Mouse (Mus musculus): Measurements from ENCODE around the gene Smim5. TPM values are rescaled to one million over a fixed set of nuclear protein-coding genes. Genes with fewer than 3 reads are reported as not detected.

The Smim5 gene
- polyA plus RNA-seq, 1 experiment from 2014 or later: 1.4 TPM

DNA sequence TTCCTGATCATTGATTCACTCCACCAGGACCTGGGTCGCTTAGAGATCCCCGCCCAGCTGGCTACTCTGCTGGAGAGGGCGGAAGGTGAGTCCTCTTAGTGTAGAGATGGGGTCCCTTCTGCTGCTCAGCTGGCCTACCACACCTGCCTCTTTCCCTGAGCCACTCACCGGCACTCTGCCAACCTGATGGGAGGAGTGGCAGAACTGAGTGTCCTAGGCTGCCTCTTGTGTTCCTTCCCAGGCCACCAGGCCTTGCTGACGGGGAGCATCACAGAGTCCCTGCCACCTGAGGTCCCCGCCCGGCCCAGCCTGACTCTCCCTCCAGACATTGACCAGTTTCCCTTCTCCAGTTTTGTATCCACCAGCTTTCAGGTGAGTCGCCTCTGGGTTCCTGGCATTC lies 21.7 kb upstream of the Smim5 start:
- 82% methylated on average over 8 of the region's 8 CpGs for WGBS
- no peaks in the 10 kb centered on the region for H3K9me3 ChIP-seq
- no peak overlapping the region for H3K27ac ChIP-seq
- ATAC-seq (replicated peaks): no peak
- no peak overlapping the region for H3K9ac ChIP-seq
- H3K4me1 ChIP-seq: no peaks in the 10 kb centered on the region
- no peaks in the 10 kb centered on the region for H3K36me3 ChIP-seq (replicated peaks)
- no peaks in the 10 kb centered on the region for H3K27me3 ChIP-seq (replicated peaks)
- no peak overlapping the region for H3K4me3 ChIP-seq
- no peak overlapping the region for H3K4me2 ChIP-seq

DNA sequence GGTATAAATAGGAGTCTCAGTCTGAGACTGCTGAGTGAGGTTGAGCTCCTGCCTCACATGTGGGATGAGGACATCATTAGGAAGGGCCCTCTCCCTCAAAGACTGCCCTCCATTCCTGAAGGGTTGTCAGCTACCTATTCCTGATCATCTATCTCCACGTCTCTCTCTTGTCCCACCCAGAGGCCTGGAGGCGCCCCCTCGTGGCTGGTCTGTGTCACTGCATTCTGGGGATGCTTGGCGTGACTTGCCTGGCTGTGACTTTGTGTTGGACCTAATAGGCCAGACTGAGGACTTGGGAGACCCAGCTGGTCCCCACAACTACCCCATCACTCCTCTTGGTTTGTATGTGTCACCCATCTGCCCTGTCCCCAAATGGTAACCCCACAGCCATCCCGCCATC lies 18.8 kb upstream of the Smim5 start:
- Histone ChIP-seq H3K9ac (no peak overlapping the region), H3K27ac (no peak overlapping the region), H3K4me3 (no peak overlapping the region), H3K4me1 (no peaks in the 10 kb centered on the region), H3K27me3 (replicated peaks) (no peaks in the 10 kb centered on the region), H3K4me2 (no peak overlapping the region), H3K36me3 (replicated peaks) (no peaks in the 10 kb centered on the region), H3K9me3 (no peaks in the 10 kb centered on the region)
- WGBS: 24% methylated on average over 5 of the region's 5 CpGs
- ATAC-seq (replicated peaks): no peak

DNA sequence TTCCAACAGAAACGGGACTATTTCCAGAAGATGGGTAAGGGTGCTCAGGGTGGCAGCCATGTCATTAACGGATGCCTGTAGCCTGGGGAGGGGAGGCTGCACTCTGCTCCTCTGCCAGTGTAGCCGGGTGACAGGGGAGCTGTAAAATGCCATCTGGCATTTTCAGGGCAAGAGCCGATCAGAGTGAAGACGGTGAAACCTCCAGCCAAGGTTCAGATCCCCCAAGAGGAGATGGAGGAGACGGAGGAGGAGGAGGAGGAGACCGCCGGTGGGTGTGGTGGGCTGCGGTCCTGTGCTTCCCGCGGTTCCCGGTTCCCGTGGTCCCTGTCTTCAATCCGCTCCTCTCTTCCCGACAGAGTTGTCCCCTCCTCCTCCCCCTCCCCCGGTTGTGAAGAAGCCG lies 16.5 kb upstream of the Smim5 start:
- H3K4me2 ChIP-seq: no peak overlapping the region
- WGBS: 36% methylated on average over 17 of the region's 17 CpGs
- no peaks in the 10 kb centered on the region for H3K36me3 ChIP-seq (replicated peaks)
- H3K27me3 ChIP-seq (replicated peaks): no peaks in the 10 kb centered on the region
- no peaks in the 10 kb centered on the region for H3K9me3 ChIP-seq
- no peak for ATAC-seq (replicated peaks)
- no peak overlapping the region for H3K9ac ChIP-seq
- no peaks in the 10 kb centered on the region for H3K4me1 ChIP-seq
- no peak overlapping the region for H3K4me3 ChIP-seq
- no peak overlapping the region for H3K27ac ChIP-seq

DNA sequence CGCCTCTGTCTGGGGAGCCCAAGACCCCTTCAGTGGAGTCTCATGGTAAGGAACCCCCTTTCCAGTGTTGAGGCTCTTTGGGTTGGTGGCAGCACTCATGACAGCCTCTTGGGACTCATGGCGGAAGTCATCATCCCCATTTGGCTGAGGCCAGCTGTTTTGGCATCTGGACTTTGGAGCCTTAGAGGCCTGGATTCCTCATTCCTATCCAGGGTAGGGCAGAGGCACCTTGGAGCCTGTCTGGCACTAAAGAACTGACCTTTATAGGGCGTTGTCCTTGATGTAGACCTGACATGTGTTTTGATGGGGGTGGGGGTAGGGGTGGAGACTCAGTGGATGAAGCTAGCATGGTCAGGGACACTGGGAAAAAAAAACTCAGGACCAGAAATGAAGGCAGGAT lies 15.4 kb upstream of the Smim5 start:
- Histone ChIP-seq H3K4me3 (no peak overlapping the region), H3K9ac (no peak overlapping the region), H3K4me1 (no peaks in the 10 kb centered on the region), H3K27ac (no peak overlapping the region), H3K9me3 (no peaks in the 10 kb centered on the region), H3K4me2 (no peak overlapping the region), H3K27me3 (replicated peaks) (no peaks in the 10 kb centered on the region), H3K36me3 (replicated peaks) (no peaks in the 10 kb centered on the region)
- ATAC-seq (replicated peaks): no peak
- 92% methylated on average over 3 of the region's 3 CpGs for WGBS

DNA sequence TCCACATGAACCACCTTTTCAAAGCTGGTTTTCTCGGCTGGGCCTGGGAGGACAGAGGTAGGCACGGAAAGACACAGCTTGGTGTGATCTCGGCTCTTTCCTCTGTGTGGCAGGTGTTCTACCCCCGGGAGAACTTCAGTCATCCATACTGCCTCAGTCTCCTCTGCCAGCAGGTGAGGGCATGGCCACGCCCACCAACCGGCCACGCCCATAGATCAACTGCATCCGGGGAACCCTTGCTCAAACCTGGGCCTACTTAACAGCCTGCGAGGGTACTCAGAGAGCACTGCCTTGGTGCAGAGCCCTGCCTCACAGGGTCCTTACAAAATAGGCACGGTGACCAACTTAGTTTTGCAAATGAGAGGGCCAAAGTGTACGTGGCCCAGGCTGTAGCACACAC lies 14.5 kb upstream of the Smim5 start:
- no peaks in the 10 kb centered on the region for H3K9me3 ChIP-seq
- no peak overlapping the region for H3K4me2 ChIP-seq
- H3K27ac ChIP-seq: no peak overlapping the region
- no peak overlapping the region for H3K4me3 ChIP-seq
- no peaks in the 10 kb centered on the region for H3K36me3 ChIP-seq (replicated peaks)
- H3K27me3 ChIP-seq (replicated peaks): no peaks in the 10 kb centered on the region
- WGBS: 73% methylated on average over 11 of the region's 11 CpGs
- ATAC-seq (replicated peaks): no peak
- H3K9ac ChIP-seq: no peak overlapping the region
- no peaks in the 10 kb centered on the region for H3K4me1 ChIP-seq

DNA sequence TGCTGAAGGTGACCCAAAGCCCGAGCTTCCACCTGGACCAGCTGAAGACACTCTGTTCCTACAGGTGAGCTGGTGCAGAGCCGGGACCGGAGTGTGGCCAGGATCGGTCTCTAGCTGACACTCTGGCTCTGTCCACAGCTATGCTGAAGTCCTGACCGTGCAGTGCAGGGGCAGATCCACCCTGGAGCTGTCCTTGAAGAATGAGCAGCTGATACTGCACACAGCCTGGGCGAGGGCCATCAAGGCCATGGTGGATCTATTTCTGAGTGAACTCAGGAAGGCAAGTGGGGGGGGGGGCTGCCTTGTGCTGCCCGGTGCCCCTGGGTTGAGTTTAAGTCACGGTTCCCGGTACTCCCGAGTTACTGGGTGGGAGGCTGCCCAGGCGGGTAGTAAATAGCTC lies 13.3 kb upstream of the Smim5 start:
- 91% methylated on average over 11 of the region's 11 CpGs for WGBS
- no peaks in the 10 kb centered on the region for H3K9me3 ChIP-seq

DNA sequence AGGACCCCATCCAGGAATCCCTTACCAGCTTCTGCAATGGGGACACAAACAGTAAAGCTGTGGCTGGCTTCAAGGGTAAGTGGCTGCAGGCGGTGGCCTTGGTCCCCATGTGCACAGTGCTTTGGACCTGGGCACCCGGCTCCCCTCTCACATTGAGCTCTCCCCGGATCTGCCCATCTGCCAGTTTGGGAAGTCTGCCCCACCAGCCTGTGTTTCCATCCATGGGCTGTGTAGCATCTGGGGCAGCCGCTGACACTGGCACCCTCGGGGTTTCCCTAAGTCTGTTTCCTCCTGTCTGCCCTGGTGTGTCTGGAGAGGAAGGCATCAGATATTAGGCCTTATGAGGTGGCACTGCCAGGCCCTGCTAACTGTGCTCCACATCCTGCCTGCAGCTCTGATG lies 11.7 kb upstream of the Smim5 start:
- no peak overlapping the region for H3K4me3 ChIP-seq
- WGBS: 85% methylated on average over 5 of the region's 5 CpGs
- H3K27me3 ChIP-seq (replicated peaks): no peaks in the 10 kb centered on the region
- no peak overlapping the region for H3K27ac ChIP-seq
- H3K4me1 ChIP-seq: no peaks in the 10 kb centered on the region
- no peak for ATAC-seq (replicated peaks)
- H3K9me3 ChIP-seq: no peaks in the 10 kb centered on the region
- H3K36me3 ChIP-seq (replicated peaks): no peaks in the 10 kb centered on the region
- no peak overlapping the region for H3K9ac ChIP-seq
- H3K4me2 ChIP-seq: no peak overlapping the region

More for the DNA sequence above, 13.3 kb upstream of the Smim5 start:
- Histone ChIP-seq H3K36me3 (replicated peaks) (no peaks in the 10 kb centered on the region), H3K27ac (no peak overlapping the region), H3K4me1 (no peaks in the 10 kb centered on the region), H3K4me2 (no peak overlapping the region), H3K4me3 (no peak overlapping the region), H3K27me3 (replicated peaks) (no peaks in the 10 kb centered on the region), H3K9ac (no peak overlapping the region)
- no peak for ATAC-seq (replicated peaks)

DNA sequence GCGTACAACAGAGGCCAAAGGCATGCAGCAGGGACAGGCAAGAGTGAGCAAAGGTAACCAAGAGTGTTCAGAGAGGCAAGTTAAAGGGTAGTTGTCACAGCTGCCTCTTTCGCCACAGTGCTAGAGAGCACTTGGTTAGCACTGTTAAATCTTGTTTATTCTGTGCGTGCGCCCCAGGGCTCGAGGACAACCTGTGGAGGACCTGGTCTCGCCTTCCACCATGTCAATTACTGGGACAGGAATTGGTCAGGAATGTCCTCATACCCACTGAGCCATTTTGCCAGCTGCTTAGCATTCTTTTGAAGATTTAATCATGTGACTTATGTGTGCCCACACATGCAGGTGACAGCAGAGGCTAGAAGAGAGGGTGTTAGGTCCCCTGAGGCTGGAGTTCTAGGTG lies 10.6 kb upstream of the Smim5 start:
- H3K27me3 ChIP-seq (replicated peaks): no peaks in the 10 kb centered on the region
- WGBS: 89% methylated on average over 6 of the region's 6 CpGs
- no peaks in the 10 kb centered on the region for H3K36me3 ChIP-seq (replicated peaks)
- no peaks in the 10 kb centered on the region for H3K9me3 ChIP-seq
- no peaks in the 10 kb centered on the region for H3K4me1 ChIP-seq
- no peak overlapping the region for H3K27ac ChIP-seq
- H3K4me3 ChIP-seq: no peak overlapping the region
- no peak overlapping the region for H3K9ac ChIP-seq
- ATAC-seq (replicated peaks): no peak
- H3K4me2 ChIP-seq: no peak overlapping the region

DNA sequence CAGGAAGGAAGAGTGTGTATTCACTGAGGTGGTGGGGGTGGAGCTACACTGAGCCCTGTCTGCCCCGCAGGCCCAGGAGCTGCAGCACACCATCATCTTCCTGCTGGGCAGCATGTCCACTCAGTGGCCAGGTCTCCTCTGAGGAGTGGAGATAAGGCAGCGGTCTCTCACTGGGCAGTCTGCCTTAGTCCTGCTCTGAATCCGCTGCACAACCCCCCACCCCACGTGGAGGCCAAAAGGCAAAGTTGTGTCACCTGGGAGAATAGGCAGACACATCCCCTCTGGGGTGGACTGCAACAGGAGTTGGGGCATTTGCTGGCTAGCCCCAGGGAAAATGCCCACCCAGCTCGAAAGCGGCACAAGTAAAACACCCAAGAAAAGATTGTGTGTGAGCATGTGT lies 7.6 kb upstream of the Smim5 start:
- H3K36me3 ChIP-seq (replicated peaks): 0 out of 2 replicates have a peak, but pooled peaks cover 4% of the 10 kb centered on the region
- no peak overlapping the region for H3K27ac ChIP-seq
- H3K9ac ChIP-seq: no peak overlapping the region
- no peaks in the 10 kb centered on the region for H3K4me1 ChIP-seq
- ATAC-seq (replicated peaks): no peak
- no peaks in the 10 kb centered on the region for H3K27me3 ChIP-seq (replicated peaks)
- no peak overlapping the region for H3K4me2 ChIP-seq
- no peaks in the 10 kb centered on the region for H3K9me3 ChIP-seq
- H3K4me3 ChIP-seq: no peak overlapping the region
- WGBS: 60% methylated on average over 6 of the region's 6 CpGs

DNA sequence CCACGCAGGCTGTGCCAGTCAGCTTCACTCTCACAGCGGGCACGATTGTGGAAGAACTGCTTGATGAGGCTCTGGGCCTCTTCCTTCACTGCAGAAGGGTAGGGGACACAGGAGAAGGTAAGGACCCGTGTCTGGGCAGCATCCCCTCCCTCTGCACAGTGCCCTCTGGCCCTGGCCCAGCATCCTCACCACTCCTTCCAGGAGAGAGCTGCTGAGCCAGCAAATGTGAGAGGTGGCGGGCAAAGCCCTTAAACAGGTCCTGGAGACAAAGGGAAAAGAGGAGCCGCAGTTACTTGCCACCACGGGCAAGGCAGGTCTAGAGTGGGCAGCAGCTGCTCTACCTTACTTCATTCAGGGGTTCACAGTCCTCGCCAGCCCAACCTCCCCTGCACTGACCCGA lies 6.7 kb upstream of the Smim5 start:
- WGBS: 91% methylated on average over 9 of the region's 9 CpGs
- no peak overlapping the region for H3K27ac ChIP-seq
- H3K9me3 ChIP-seq: no peaks in the 10 kb centered on the region
- H3K4me1 ChIP-seq: no peaks in the 10 kb centered on the region
- no peak for ATAC-seq (replicated peaks)
- H3K9ac ChIP-seq: no peak overlapping the region
- no peak overlapping the region for H3K4me3 ChIP-seq
- H3K27me3 ChIP-seq (replicated peaks): no peaks in the 10 kb centered on the region
- 0 out of 2 replicates have a peak, but pooled peaks cover 4% of the 10 kb centered on the region for H3K36me3 ChIP-seq (replicated peaks)
- no peak overlapping the region for H3K4me2 ChIP-seq

DNA sequence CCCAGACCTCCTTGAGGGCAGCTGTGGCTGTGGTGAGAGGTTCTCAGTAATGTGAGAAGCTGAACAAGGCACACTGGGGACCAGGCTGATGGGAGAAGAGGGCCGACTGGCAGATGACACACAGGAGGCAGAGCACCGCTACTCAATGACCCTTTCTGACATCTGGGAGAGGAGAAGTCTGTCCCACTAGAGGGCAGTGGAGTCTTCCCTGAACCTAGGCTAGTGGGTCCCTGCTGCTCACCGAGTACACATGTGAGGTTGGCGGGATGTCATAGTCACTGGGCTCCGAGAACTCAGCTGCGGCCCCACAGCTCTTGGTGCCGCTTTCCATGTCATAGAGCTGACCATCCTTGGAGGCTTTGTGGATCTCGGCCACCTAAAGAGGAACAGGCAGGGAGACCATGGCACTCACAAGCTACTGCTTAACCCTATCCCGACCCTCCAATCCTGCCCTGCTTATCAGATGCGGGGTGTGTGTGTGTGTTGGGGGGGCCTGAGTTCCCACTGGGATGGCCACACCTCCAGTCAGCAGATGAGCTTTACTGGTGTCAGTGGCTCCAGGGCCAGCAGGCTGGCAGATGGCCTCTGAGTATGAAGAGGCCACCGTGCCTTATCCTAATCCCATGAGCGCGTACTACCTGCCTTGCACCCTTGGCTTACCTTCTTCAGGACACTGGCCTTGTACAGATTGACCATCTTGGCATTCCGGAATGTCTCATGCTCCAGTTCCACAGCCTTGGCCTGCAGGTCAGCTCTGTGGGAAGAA lies 4.8 kb upstream of the Smim5 start:
- whole genome bisulfite sequencing: 76% methylated on average over 14 of the region's 14 CpGs
- no peaks in the 10 kb centered on the region for H3K4me1 ChIP-seq
- H3K4me2 ChIP-seq: no peak overlapping the region
- no peak for ATAC-seq (replicated peaks)
- H3K27me3 ChIP-seq (replicated peaks): no peaks in the 10 kb centered on the region
- H3K27ac ChIP-seq: no peak overlapping the region
- 0 out of 2 replicates have a peak, but pooled peaks cover 4% of the 10 kb centered on the region for H3K36me3 ChIP-seq (replicated peaks)
- no peaks in the 10 kb centered on the region for H3K9me3 ChIP-seq
- no peak overlapping the region for H3K9ac ChIP-seq
- H3K4me3 ChIP-seq: no peak overlapping the region

DNA sequence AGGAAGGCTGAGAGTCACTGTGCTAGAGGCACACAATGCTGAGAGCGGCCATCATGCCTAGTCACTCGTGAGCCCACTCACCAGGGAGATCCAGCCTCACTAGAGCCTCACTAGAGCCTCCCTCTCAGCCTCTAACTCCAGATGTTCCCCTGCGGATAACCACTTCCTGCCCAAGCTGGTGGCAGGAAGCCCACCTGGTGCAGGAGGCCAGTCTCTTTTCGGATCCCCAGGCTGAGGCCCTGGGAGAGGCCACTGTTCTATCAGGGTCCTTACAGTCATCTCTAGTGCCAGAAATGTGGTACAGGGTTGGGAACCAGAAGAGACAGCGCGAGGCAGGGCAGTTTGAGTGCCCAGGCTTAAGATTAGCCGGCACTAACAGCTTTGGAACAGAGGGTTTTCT lies 1.3 kb upstream of the Smim5 start:
- H3K27me3 ChIP-seq (replicated peaks): no peaks in the 10 kb centered on the region
- no peak overlapping the region for H3K27ac ChIP-seq
- WGBS: 90% methylated on average over 7 of the region's 7 CpGs
- ATAC-seq (replicated peaks): no peak
- no peaks in the 10 kb centered on the region for H3K9me3 ChIP-seq
- H3K4me1 ChIP-seq: 0 out of 2 replicates have a peak, but pooled peaks cover 3% of the 10 kb centered on the region
- H3K36me3 ChIP-seq (replicated peaks): 0 out of 2 replicates have a peak, but pooled peaks cover 4% of the 10 kb centered on the region
- H3K4me2 ChIP-seq: no peak overlapping the region
- no peak overlapping the region for H3K4me3 ChIP-seq
- no peak overlapping the region for H3K9ac ChIP-seq

DNA sequence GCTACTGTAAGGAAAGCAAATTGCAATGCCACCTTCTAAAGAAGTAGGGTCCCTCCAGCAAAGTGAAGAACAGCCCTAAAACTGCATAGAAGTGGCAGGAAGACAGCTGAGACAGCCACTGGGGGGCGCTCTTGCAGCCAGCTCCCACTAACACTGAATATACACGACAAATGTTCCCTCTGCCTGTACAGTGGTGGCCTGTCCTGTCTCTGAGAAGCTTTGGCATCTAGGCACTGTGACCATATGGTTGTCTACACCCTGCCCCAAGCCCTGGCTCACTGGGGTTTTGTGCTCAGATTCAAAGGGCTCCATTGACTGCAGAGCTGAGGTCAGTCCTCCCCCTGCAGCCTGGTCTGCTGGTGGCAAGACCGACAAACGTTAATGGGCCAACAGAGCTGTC lies 880 bp upstream of the Smim5 start:
- WGBS: 19% methylated on average over 4 of the region's 4 CpGs
- Histone ChIP-seq H3K27me3 (replicated peaks) (no peaks in the 10 kb centered on the region), H3K27ac (no peak overlapping the region), H3K36me3 (replicated peaks) (0 out of 2 replicates have a peak, but pooled peaks cover 4% of the 10 kb centered on the region), H3K9me3 (no peaks in the 10 kb centered on the region), H3K4me1 (0 out of 2 replicates have a peak, but pooled peaks cover 3% of the 10 kb centered on the region), H3K4me3 (no peak overlapping the region), H3K4me2 (no peak overlapping the region), H3K9ac (no peak overlapping the region)
- no peak for ATAC-seq (replicated peaks)

All from midbrain, embryonic 15.5 days (tissue).